Mouse (Mus musculus): ENCODE data around the gene Krt76. TPM values are rescaled to one million over a fixed set of nuclear protein-coding genes. Genes with fewer than 3 reads are reported as not detected.

The Krt76 gene
- polyA plus RNA-seq, 1 experiment from 2014 or later: not detected

GRCm38 (mm10) chr15:101874383-101874782 lies 18.3 kb downstream of the Krt76 start:
- no peaks in the 10 kb centered on the region for H3K36me3 ChIP-seq (ENCODE audit: control insufficient read depth, insufficient read depth, low read length)
- 72% methylated on average over 1 of the region's 1 CpGs for WGBS
- no peak overlapping the region for H3K27ac ChIP-seq (ENCODE audit: low read depth, low read length)

GRCm38 (mm10) chr15:101873231-101873630 lies 19.5 kb downstream of the Krt76 start:
- no peak for ATAC-seq (ENCODE audit: low FRiP score, low TSS enrichment)
- Histone ChIP-seq H3K27ac (ENCODE audit: low read depth, low read length) (no peak overlapping the region), H3K9ac (ENCODE audit: low read depth, low read length) (no peak overlapping the region), H3K4me1 (ENCODE audit: control insufficient read depth, insufficient read depth, low read length) (no peaks in the 10 kb centered on the region), H3K9me3 (ENCODE audit: control insufficient read depth, low read length) (no peaks in the 10 kb centered on the region), H3K4me2 (replicated peaks; ENCODE audit: low read depth, low read length) (no peak overlapping the region), H3K27me3 (ENCODE audit: control insufficient read depth, insufficient read depth, low read length) (0 out of 2 replicates have a peak, but pooled peaks cover 2% of the 10 kb centered on the region), H3K4me3 (ENCODE audit: low read length) (no peak overlapping the region), H3K36me3 (ENCODE audit: control insufficient read depth, insufficient read depth, low read length) (no peaks in the 10 kb centered on the region)
- 45% methylated on average over 4 of the region's 4 CpGs for WGBS

More at GRCm38 (mm10) chr15:101874383-101874782, 18.3 kb downstream of the Krt76 start:
- Histone ChIP-seq H3K27me3 (ENCODE audit: control insufficient read depth, insufficient read depth, low read length) (no peaks in the 10 kb centered on the region), H3K4me1 (ENCODE audit: control insufficient read depth, insufficient read depth, low read length) (no peaks in the 10 kb centered on the region), H3K9me3 (ENCODE audit: control insufficient read depth, low read length) (no peaks in the 10 kb centered on the region), H3K9ac (ENCODE audit: low read depth, low read length) (no peak overlapping the region), H3K4me2 (replicated peaks; ENCODE audit: low read depth, low read length) (no peak overlapping the region), H3K4me3 (ENCODE audit: low read length) (no peak overlapping the region)
- ATAC-seq (ENCODE audit: low FRiP score, low TSS enrichment): no peak

- Histone ChIP-seq H3K4me1 (ENCODE audit: control insufficient read depth, insufficient read depth, low read length) (no peaks in the 10 kb centered on the region), H3K27me3 (ENCODE audit: control insufficient read depth, insufficient read depth, low read length) (0 out of 2 replicates have a peak, but pooled peaks cover 2% of the 10 kb centered on the region), H3K4me3 (ENCODE audit: low read length) (no peak within 1 kb of the TSS), H3K27ac (ENCODE audit: low read depth, low read length) (no peak within 1 kb of the TSS), H3K36me3 (ENCODE audit: control insufficient read depth, insufficient read depth, low read length) (no peaks in the 10 kb centered on the region), H3K9ac (ENCODE audit: low read depth, low read length) (no peak within 1 kb of the TSS), H3K4me2 (replicated peaks; ENCODE audit: low read depth, low read length) (no peak within 1 kb of the TSS), H3K9me3 (ENCODE audit: control insufficient read depth, low read length) (no peaks in the 10 kb centered on the region)
- WGBS: 36% methylated on average over 6 of the region's 6 CpGs
- ATAC-seq (ENCODE audit: low FRiP score, low TSS enrichment): no peak
These were observed 23.3 kb downstream of the Krt76 start, which contains the start of gene Krt77 for GRCm38 (mm10) chr15:101869431-101869830. Gene Krt77, minus strand, starts transcription at chr15:101869705.

- Histone ChIP-seq H3K9me3 (ENCODE audit: control insufficient read depth, low read length) (no peaks in the 10 kb centered on the region), H3K4me1 (ENCODE audit: control insufficient read depth, insufficient read depth, low read length) (no peaks in the 10 kb centered on the region), H3K9ac (ENCODE audit: low read depth, low read length) (no peak overlapping the region), H3K4me3 (ENCODE audit: low read length) (no peak overlapping the region), H3K27me3 (ENCODE audit: control insufficient read depth, insufficient read depth, low read length) (0 out of 2 replicates have a peak, but pooled peaks cover 2% of the 10 kb centered on the region), H3K4me2 (replicated peaks; ENCODE audit: low read depth, low read length) (no peak overlapping the region), H3K36me3 (ENCODE audit: control insufficient read depth, insufficient read depth, low read length) (no peaks in the 10 kb centered on the region), H3K27ac (ENCODE audit: low read depth, low read length) (no peak overlapping the region)
- 78% methylated on average over 7 of the region's 7 CpGs for WGBS
- ATAC-seq (ENCODE audit: low FRiP score, low TSS enrichment): no peak
These were observed 26.0 kb downstream of the Krt76 start for GRCm38 (mm10) chr15:101866754-101867153.

- H3K36me3 ChIP-seq (ENCODE audit: control insufficient read depth, insufficient read depth, low read length): no peaks in the 10 kb centered on the region
- peak overlapping the region; percentile 54 for H3K4me2 ChIP-seq (replicated peaks; ENCODE audit: low read depth, low read length)
- H3K9me3 ChIP-seq (ENCODE audit: control insufficient read depth, low read length): no peaks in the 10 kb centered on the region
- WGBS: 59% methylated on average over 13 of the region's 13 CpGs
- peaks cover 12% of the 10 kb centered on the region for H3K27me3 ChIP-seq (ENCODE audit: control insufficient read depth, insufficient read depth, low read length)
- peak; percentile 55; the same call in 1 of the 2 replicates for ATAC-seq (ENCODE audit: low FRiP score, low TSS enrichment)
- H3K27ac ChIP-seq (ENCODE audit: low read depth, low read length): no peak overlapping the region
- no peak overlapping the region for H3K4me3 ChIP-seq (ENCODE audit: low read length)
- H3K4me1 ChIP-seq (ENCODE audit: control insufficient read depth, insufficient read depth, low read length): peaks cover 6% of the 10 kb centered on the region; the same call in 1 of the 2 replicates
- no peak overlapping the region for H3K9ac ChIP-seq (ENCODE audit: low read depth, low read length)
These were observed 32.1 kb downstream of the Krt76 start for GRCm38 (mm10) chr15:101860421-101861130.

GRCm38 (mm10) chr15:101859735-101860170 lies 33.0 kb downstream of the Krt76 start:
- no peak; the same call in 1 of the 2 replicates for ATAC-seq (ENCODE audit: low FRiP score, low TSS enrichment)
- Histone ChIP-seq H3K9ac (ENCODE audit: low read depth, low read length) (peak overlapping the region; percentile 45), H3K27me3 (ENCODE audit: control insufficient read depth, insufficient read depth, low read length) (peaks cover 12% of the 10 kb centered on the region), H3K4me2 (replicated peaks; ENCODE audit: low read depth, low read length) (peak overlapping the region; percentile 54), H3K4me1 (ENCODE audit: control insufficient read depth, insufficient read depth, low read length) (peaks cover 6% of the 10 kb centered on the region; the same call in 1 of the 2 replicates), H3K9me3 (ENCODE audit: control insufficient read depth, low read length) (no peaks in the 10 kb centered on the region), H3K27ac (ENCODE audit: low read depth, low read length) (no peak overlapping the region), H3K4me3 (ENCODE audit: low read length) (peak overlapping the region; percentile 31), H3K36me3 (ENCODE audit: control insufficient read depth, insufficient read depth, low read length) (no peaks in the 10 kb centered on the region)
- 1% methylated on average over 23 of the region's 33 CpGs for WGBS

- H3K9me3 ChIP-seq (ENCODE audit: control insufficient read depth, low read length): no peaks in the 10 kb centered on the region
- WGBS: 5% methylated on average over 11 of the region's 11 CpGs
- peaks cover 12% of the 10 kb centered on the region for H3K27me3 ChIP-seq (ENCODE audit: control insufficient read depth, insufficient read depth, low read length)
- peaks cover 6% of the 10 kb centered on the region; the same call in 1 of the 2 replicates for H3K4me1 ChIP-seq (ENCODE audit: control insufficient read depth, insufficient read depth, low read length)
- H3K27ac ChIP-seq (ENCODE audit: low read depth, low read length): no peak overlapping the region
- H3K36me3 ChIP-seq (ENCODE audit: control insufficient read depth, insufficient read depth, low read length): no peaks in the 10 kb centered on the region
- no peak overlapping the region for H3K4me3 ChIP-seq (ENCODE audit: low read length)
- peak overlapping the region; percentile 54; the same call in 1 of the 2 replicates for H3K4me2 ChIP-seq (replicated peaks; ENCODE audit: low read depth, low read length)
- no peak overlapping the region for H3K9ac ChIP-seq (ENCODE audit: low read depth, low read length)
- ATAC-seq (ENCODE audit: low FRiP score, low TSS enrichment): no peak
These were observed 33.9 kb downstream of the Krt76 start for GRCm38 (mm10) chr15:101858673-101859425.

GRCm38 (mm10) chr15:101856696-101857095 lies 36.0 kb downstream of the Krt76 start:
- Histone ChIP-seq H3K4me3 (ENCODE audit: low read length) (no peak overlapping the region), H3K4me1 (ENCODE audit: control insufficient read depth, insufficient read depth, low read length) (peaks cover 6% of the 10 kb centered on the region; the same call in 1 of the 2 replicates), H3K9ac (ENCODE audit: low read depth, low read length) (no peak overlapping the region), H3K27me3 (ENCODE audit: control insufficient read depth, insufficient read depth, low read length) (peaks cover 22% of the 10 kb centered on the region), H3K27ac (ENCODE audit: low read depth, low read length) (no peak overlapping the region), H3K9me3 (ENCODE audit: control insufficient read depth, low read length) (no peaks in the 10 kb centered on the region), H3K4me2 (replicated peaks; ENCODE audit: low read depth, low read length) (no peak overlapping the region), H3K36me3 (ENCODE audit: control insufficient read depth, insufficient read depth, low read length) (no peaks in the 10 kb centered on the region)
- WGBS: 25% methylated on average over 5 of the region's 5 CpGs
- no peak for ATAC-seq (ENCODE audit: low FRiP score, low TSS enrichment)
